Mouse (Mus musculus): ENCODE measurements around the gene Ank3.

Gene Ank3

DNA sequence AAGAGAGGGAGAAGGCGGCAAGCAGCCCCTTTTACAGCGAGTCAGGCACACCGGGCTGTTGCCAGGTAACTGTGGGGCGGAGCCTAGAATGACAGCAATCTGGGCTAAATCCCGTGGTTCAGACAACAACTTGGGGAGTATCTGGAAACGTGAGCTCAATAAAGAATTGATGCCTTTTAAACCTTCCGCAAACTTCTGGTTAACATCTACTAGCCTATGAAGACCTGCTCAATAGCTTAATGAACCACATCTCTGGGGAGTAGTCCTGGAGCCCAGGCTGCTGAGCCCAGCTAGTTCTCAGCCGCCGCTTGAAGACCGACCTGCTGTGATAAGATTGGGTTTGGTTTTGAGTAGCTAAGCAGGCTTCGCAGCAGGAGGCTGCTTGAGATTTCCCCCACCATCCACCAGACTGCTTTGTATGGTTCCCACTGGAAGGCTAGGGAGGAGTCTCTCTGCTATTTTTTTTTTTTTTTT lies 175.7 kb downstream of the Ank3 start:
- no peak for DNase-seq (ENCODE audit: low read depth)

DNA sequence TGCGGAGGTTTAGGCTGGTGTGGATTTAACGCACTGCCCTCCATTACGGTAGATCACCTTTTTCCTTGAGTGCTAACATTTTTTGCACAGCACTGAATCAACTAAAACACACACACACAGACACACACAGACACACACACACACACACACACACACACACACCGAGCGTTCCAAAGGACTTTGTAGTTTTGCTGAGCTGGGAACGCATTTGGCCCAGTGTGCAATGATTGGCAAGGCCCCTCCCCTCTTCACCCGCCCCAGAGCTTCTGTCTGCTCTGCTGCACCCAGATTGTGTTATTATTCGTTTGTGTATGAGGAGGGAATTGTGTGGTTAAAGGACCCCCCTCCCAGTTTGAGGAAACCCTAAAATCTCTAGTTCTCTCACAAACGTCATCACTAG lies 176.3 kb downstream of the Ank3 start:
- no peak for DNase-seq (ENCODE audit: low read depth)

DNA sequence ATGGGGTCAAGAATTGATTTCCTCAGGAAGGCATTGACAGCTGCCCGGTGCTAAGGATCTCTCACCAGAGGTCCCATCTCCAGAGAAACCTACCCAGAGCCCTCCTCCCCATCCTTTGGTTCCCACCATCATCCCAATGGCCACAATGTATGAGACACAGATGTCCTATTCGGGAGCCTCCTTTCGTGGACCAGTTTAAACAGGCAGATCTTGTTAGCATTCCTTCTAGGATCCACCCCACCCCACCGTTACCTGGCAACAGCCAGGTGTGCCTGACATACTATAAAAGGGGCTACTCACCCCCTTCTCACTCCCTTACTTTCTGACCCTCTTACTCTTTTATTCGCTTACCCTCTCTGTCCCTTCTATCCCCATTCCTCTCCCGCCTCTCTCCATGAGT lies 176.9 kb downstream of the Ank3 start:
- DNase-seq (ENCODE audit: low read depth): no peak

DNA sequence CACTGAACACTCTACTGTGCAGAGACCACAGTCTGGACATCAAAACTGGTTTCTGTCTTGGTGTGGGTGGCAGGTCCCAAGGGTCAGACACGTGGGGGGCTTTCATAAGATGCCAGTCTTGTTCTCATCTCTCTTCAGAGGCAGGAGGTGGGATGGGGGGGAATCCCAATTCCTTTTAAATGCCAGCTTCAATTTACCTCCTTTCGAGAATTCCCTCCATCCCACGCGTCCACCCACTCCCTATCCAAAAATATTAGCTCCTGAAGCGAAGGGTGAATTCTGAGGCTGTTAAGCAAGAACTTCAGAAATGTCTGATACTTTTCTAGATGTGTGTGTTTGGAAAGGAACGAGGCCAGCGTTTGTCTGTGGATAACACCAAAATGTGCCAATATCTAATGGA lies 177.7 kb downstream of the Ank3 start:
- no peak for DNase-seq (ENCODE audit: low read depth)

DNA sequence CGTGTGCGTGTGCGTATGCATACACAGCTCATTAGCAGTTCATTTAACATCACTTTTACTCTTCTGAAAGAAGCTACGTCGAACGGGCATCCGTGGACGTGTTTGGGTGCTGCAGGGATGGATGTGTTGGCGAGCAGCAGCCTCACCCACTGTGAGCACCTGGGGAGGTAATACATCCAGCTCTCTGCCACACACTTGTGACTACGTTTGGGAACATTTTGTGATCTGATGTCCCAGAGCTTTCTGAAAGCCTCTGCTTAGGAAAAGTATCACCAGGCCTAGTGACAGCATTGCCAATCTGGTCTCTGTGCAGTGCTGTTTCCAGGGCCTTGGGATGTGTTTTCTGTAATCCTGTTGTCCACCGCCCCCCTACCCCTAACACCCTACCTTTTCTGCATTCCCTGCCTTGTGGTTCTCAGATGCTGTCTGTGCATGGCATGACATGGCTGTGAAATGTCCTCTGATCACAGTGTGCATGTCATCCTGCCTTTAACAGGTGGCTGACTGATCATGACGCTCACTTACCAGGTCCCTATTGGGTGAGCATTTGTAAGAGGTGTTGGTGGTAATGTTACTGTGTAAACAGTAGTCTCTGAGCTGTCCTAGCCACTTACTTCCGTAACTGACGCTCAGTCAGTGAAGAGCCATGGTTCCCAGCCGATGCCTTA lies 178.6 kb downstream of the Ank3 start:
- no peak for DNase-seq (ENCODE audit: low read depth)

DNA sequence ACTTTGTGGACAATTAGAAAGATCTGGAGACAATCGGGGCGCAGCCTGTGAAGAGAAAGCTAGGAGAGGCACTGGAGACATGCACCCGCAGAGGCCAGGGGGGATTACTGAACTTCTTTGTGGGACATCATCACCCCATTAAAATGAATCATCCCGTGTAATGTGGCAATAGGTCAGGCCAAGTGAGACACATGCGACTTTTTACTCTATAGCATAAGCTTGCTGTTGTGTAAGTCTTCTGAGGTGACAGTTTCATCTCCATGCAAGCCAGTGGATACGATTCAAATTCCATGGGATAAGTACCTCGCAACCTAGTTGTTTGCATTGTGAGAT lies 179.1 kb downstream of the Ank3 start:
- no peak for DNase-seq (ENCODE audit: low read depth)

DNA sequence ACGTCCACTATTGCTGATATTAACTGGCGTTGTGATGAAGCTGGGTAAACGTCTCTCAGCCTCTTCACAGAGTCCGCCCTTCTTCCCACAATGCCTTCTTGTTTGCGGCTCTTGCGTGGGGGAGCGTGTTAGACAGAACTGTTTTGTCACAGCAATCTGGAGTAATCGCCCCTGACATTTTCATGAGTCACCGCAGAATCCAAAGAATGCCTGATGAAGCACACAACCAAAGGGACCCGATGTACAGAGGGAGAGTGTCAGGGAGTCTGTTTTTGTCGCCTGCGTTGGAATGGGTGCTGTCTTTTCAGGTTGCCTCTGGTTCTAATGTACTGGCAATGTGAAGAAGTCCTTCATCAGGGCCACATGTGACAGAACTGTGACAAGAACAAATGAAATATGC lies 181.0 kb downstream of the Ank3 start:
- DNase-seq (ENCODE audit: low read depth): no peak

DNA sequence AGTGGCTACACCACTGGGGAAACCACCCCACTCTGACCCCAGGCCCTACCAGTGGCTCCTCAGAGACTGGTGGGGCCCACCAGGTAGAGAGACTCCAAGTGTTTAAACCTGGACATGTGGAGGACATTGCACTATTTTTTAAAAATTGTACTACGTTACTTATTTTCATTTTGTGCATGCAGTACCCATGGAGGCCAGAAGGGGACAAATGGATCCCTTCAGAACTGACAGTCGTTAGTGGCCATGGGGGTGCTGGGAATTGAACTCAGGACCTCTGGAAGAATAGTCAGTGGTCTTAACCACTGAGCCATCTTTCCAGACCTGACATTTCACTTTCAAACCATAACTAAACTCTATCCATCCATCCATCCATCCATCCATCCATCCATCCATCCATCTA lies 183.0 kb downstream of the Ank3 start:
- no peak for DNase-seq (ENCODE audit: low read depth)

DNA sequence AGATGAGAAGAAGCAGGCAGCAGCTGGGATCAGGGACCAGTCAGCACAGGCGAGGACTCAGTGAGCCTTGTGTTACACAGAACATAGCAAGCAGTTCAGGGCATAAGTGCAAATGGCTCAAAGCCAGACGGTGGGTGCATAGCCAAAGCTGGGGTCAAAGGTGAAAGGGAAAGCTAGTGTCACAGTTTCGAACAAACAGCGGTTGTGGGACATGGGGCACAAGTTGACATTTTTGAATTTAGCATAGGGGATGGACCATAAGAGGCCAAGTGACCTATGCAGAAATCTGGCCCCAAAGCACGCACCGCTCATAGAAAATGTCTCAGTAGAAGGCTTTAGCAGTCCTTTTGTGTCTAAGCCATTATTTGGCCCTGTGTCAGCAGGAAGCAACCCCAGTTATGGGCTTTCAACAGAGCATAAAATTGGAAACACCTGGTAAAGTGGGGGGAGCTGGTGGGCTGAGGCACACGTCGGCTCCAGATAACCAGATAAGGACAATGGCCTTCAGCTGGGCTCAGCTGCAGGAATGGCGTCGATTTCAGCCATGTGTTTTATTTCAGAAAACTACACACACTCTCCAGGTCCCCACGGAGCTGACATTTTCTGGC lies 185.4 kb downstream of the Ank3 start:
- no peak for DNase-seq (ENCODE audit: low read depth)

DNA sequence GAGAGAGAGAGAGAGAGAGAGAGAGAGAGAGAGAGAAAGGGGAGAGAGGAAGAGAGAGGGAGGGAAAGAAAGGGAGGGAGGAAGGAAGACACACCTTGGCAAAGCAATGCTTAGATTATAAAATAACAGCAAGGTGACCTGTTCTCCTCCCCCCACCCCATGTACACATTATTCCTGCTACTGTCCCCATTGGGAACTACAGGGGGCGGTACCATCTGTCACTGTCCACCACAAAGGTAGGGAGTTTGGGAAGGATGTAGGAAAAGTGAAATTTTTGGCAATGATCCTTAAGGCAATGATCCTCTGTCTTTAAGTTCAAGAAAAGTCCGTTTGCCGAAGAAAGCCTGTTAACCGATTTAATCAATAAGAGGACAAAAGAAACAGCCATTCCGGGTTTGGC lies 186.0 kb downstream of the Ank3 start:
- DNase-seq (ENCODE audit: low read depth): no peak

DNA sequence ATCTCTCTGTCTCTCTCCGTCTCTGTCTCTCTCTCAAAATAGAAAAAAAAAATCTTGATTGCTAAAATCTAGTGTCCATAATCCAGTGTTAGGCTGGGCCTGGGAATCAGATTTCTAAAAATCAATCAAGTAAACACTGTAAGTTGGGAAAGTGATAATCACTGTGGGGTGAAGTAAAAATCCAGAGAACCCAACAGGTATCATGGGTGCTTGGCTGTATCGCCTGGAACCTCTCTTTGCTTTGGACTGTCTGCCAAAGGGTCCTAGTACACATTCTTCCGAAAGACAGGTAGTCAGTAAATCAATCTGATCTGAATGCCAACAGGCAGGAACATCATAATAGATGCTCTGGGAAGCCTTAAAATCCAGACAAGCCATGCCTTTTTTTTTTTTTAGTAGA lies 186.7 kb downstream of the Ank3 start:
- DNase-seq (ENCODE audit: low read depth): no peak

DNA sequence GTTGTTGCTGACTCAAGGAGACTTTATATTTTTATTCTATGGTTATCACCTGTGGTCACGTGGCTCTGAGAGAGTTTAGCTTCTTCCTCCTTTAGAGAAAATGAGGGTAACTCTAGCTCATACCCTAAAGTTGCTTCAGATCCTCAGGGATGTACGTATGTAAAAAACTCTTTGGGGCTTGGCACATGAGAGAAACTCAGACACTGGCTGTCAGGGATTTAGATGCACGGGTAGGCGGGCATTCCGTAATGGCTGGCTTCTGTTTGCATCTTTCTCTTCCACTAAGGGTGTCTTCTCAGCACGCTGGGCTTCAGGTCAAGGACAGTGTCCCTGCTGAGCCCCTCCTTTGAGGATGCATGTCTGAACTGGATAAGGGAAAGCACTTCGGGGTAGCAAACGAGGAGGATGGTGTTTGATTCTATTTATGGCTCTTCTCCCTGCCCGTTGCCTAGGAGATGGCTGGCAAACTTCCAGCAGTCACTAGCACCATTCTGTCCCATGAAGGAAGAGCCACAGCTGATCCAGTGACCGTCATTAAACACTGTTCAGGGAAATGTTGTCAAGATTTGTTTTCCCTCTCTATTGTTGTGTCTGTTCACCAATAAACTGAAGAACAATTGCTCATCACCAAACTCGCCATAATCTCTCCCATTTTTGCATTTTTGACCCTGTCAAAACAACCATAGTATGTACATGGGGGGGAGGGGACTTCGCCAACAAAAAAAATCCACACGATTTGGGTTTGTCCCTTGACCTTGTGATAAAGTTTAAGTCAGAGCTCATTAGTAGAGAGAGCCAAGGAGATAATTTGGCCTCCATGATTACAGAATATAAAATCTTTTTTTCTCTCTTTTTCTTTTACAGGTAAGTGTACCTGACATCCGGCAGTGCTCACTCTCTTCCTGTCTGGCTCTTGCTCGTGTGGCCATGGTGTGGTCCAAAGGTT lies 195.9 kb downstream of the Ank3 start:
- DNase-seq (ENCODE audit: low read depth): no peak

DNA sequence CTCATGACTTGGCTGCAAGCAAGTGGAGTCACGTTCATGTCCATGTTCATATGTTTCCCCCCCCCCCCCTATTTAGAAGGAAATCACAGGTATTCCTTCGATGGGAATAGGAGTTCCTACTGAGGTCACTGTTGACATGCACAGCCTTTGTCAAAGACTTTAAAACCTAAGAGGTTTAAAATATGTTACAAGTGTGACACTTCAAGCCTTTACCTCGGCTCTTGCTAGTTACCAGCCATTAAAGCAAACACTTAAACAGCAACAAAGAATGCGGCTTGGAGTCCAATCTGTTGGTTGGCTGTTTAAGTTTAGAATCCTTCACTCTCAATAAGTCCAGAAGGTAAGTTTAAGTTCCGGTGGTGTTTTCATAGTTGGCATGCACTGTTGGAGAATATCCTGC lies 196.9 kb downstream of the Ank3 start:
- no peak for DNase-seq (ENCODE audit: low read depth)

DNA sequence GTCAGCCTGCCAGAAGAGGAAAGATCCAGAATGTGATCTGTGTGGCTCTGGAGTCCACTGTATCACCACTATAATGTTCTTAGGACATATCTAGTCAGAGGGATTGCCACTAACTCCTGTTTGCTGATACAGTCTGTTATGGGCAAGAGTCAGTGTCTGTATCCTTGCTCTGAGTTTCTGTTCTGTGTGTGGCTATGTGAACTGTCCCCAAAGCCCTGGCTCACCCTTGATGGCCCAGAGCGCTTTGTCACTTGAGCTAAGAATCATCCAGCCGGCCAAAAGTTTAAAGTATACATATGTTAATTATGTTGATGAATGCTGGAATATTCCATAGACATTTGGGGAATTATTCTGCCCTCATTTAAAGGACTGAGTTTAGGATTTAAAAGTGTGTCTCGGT lies 202.9 kb downstream of the Ank3 start:
- no peak for DNase-seq (ENCODE audit: low read depth)

DNA sequence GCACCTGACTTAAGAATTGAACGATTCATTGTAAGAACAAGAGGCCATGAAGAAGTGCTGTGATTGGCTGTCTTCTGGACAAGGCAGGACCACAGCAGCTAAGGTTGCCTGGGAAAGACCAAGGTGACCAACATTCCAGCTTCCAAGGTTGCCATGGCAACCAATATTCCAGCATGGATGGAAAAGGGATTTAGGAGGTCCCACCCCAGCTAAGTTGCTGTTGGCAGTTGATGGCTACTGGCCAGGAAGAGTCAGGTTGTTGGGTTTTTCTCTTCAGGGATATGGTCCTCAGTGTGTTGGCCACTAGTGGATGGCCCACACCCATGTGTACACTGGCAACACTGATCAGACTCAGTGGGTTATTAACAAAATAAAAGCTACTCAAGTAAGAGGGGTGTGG lies 204.1 kb downstream of the Ank3 start:
- DNase-seq (ENCODE audit: low read depth): no peak

DNA sequence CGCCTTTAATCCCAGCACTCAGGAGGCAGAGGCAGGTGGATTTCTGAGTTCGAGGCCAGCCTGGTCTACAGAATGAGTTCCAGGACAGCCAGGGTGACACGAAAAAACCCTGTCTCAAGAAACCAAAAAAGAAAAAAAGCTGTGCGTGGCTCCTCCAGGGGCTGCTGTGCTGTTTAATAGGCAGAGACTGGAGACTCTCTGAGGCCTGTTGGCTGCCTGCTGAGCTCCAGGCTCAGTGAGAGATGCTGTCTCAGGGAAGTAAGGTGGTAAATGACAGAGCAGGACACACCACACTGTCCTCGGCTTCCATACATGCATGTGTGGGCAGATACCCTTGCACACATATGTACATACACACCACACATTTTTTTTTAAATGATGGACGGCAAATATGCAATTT lies 206.0 kb downstream of the Ank3 start:
- DNase-seq (ENCODE audit: low read depth): no peak

DNA sequence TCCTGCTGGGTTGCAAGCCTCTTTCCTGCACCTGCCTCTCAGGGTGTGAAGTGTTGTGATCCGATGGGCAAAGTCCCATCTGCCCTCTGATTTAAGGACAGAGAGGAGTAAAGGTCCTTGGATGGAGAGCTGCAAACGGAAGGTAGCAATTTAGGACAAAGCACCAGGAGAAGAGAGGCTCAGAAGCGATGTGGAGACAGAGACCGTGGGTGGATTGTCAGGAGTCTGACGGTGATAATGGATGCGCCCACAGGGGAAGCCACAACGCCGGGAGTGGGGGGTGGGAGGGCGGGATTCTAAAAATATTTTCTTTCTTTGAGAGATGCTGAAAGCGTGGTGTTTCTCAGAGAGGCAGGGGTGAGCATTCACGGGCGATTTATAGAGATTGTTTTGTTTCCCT lies 206.6 kb downstream of the Ank3 start:
- no peak for DNase-seq (ENCODE audit: low read depth)

DNA sequence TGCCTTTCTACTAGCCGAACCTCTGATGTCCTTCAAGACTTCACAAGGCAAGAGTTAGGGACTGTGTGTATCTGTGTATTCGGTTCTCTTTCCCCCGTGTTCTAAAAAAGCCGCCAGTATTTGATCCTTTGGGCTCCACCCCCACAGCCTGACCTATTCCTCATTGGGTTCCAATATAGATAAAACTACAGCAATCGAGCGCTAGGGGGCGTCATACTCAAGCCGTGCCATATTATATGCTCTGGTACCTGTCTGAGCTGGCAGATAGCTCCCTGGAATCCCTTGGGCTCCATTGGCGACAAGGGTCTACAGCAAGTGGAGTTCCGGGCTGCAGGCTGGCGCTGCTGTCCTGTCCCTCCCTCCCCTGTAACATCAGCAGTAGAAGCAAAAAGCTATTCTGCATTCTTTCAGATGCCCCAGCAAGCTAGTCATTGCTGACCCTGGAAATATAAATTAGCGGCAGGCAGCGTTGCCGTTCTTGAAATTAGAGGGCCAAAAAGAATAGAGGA lies 209.1 kb downstream of the Ank3 start:
- no peak for DNase-seq (ENCODE audit: low read depth)

DNA sequence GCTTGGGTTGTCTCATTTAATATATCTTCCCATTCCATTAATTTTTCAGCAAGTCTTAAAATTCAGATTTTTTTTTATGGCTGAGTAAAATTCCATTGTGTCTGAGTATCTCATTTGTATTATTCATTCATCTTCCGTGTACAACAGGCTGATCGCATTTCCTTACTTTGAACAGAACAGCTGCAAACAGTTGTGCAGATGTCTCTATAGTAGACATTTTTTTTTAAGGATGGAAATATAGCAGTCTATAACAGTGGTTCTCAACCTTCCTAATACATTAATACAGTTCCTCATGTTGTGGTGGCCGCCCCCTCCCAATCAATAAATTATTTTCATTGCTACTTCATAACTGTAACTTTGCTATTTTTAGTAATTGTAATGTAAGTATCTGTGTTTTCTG lies 212.7 kb downstream of the Ank3 start:
- no peak for DNase-seq (ENCODE audit: low read depth)

DNA sequence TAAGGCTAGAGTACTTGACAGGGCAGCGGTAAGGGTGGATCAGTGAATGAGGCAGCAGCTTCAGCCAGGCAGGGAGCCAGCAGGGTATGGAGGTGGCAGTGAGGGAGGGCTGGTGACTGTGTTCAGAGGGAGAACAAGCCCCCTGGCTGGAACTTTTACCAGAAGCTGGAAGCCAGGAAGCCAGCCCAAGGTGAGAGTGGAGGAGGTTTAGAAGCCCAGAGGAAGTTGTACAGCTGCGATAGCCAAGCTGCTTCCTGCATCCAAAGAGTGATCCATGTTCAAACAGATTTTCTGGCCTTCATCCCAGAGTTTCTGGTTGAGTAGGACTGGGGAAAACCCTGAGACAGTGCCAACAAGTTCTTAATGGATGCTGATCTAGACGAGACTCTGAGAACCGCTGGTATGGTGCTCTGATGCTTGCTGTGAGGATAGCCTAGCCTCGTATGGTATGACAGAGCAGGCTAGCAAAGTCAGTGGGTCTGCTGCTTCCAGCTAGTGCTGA lies 213.3 kb downstream of the Ank3 start:
- DNase-seq (ENCODE audit: low read depth): no peak

DNA sequence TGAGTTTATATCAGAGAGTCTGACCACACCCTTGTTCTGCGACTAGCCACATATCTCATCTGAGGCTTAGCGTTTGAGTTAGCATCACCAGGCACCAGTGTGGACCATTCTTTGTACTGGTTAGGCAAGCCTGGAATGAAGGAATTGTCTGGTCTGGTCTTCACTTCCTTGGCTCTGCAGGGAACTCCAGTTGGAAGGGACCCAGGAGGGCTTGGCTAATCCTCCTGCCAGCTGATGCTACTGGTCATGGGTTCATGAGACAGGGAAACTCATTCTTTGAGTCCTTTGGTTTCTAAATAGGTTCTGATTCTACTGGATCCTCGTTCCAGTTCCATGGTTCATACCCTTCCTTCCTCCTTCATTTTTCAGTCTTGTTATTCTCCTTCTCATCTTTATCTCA lies 218.4 kb downstream of the Ank3 start:
- DNase-seq (ENCODE audit: low read depth): no peak

DNA sequence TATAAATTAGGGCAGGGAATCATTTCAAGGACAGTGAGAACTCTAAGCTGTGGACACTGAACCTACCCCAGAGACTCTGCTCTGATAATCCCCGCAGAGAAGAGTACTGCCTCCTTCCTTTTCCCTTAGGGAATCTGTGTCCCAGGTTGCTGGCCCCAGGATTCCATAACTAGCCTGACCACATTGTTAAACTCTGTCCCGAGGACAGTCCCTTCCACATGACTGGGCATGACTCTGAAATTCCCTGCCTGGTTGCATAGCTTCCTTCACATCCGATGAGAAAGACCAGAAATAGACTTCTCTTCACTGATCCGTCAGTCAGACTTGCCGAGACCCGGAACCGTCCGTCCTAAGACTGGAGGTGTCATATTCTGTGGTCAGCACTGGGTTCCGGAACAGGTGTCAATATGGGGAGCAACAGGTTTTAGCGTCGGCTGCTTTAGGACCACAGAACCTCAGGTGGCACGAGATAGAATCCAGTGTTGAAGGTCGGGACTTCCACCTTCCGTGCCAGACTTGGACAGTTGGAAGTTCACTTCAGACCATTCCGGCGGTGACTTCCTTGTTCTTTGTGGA lies 219.1 kb downstream of the Ank3 start:
- no peak for DNase-seq (ENCODE audit: low read depth)

Measured in induced T-regulatory cell, adult 2 months (primary cell).